Mouse (Mus musculus) bone marrow macrophage, adult 2 months (primary cell): ENCODE results near the gene Gm35315. TPM values are rescaled to one million over a fixed set of nuclear protein-coding genes. Genes with fewer than 3 reads are reported as not detected.
A peak's percentile ranks its signal among the peaks of the same experiment; 100 is the strongest.
"Not testable (repeated sequence)": the region's sequence is repeated elsewhere in the genome, so short reads cannot be mapped to it uniquely, and the experiment has no call there.

Experiments
- H3K27ac ChIP-seq: 2 replicates; pipeline ENCODE4 v1.5.1; 2012; ENCODE audit warnings: low read depth, low read length; ENCODE audit not compliant: insufficient read depth
- H3K4me1 ChIP-seq: 2 replicates; pipeline ENCODE4 v1.6.1; 2012; ENCODE audit warnings: low read length; ENCODE audit not compliant: control insufficient read depth, insufficient read depth
- H3K4me3 ChIP-seq: 2 replicates; pipeline ENCODE4 v1.5.1; 2012; ENCODE audit warnings: mild to moderate bottlenecking, low read length, moderate library complexity; ENCODE audit not compliant: insufficient read depth
- CTCF ChIP-seq: IDR thresholded peaks from 2 replicates; pipeline ENCODE4 v1.5.1; 2012; ENCODE audit warnings: low read depth, mild to moderate bottlenecking, low read length, moderate library complexity
- POLR2A ChIP-seq: IDR thresholded peaks from 2 replicates; pipeline ENCODE4 v1.6.1; 2012; ENCODE audit warnings: mild to moderate bottlenecking, low read depth, low read length, borderline replicate concordance
- polyA plus RNA-seq: library from polyadenylated mRNA; stranded (reverse); fragments of >200 nt; gene quantifications from 2 replicates; pipeline ENCODE4 v1.2.4, GENCODE M21; 2012; ENCODE audit not compliant: missing spikeins, insufficient read depth, insufficient read length

The Gm35315 gene
- polyA plus RNA-seq = 0.61 and 0.79 TPM in 2 replicates

GRCm38 (mm10) chr5:110094030-110094846, at the start of gene Gm35315:
TSS of gene Gm35315 (minus strand) at chr5:110094420.
- Histone ChIP-seq H3K4me3 (peak within 1 kb of the TSS; percentile 62), H3K27ac (peak within 1 kb of the TSS; percentile 59), H3K4me1 (peaks cover 3% of the 10 kb centered on the region)
- TF ChIP-seq POLR2A (no peak), CTCF (no peak)

DNA sequence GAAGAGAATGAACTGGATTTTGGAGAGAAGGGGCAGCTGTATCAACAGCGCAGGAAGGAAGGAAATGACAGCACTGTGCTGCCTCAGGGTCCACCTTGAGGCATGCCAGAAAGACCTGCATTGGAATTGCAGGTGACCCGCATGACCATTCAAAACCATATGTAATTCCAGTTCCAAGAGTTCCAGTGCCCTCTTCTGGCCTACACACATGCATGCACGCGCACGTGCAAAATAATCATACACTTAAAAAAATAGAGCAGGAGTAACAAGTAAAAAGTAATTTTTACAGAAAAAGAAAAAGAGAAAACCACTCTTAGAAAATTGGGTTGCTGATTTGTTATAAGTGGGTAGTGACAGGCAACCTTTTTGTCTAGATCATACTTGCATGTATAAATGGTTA, 48.8 kb upstream of the Gm35315 start:
- no peak overlapping the region for H3K4me3 ChIP-seq
- H3K4me1 ChIP-seq = no peaks in the 10 kb centered on the region
- no peak overlapping the region for H3K27ac ChIP-seq
- no peak for TF ChIP-seq POLR2A
- TF ChIP-seq CTCF = peak; percentile 27; the same call in 1 of the 2 replicates

- TF ChIP-seq CTCF = no peak
- TF ChIP-seq POLR2A = no peak
- Histone ChIP-seq H3K4me1 (no peaks in the 10 kb centered on the region), H3K4me3 (no peak overlapping the region), H3K27ac (no peak overlapping the region)
Measured at GRCm38 (mm10) chr5:110142309-110142708, 48.1 kb upstream of the Gm35315 start.

DNA sequence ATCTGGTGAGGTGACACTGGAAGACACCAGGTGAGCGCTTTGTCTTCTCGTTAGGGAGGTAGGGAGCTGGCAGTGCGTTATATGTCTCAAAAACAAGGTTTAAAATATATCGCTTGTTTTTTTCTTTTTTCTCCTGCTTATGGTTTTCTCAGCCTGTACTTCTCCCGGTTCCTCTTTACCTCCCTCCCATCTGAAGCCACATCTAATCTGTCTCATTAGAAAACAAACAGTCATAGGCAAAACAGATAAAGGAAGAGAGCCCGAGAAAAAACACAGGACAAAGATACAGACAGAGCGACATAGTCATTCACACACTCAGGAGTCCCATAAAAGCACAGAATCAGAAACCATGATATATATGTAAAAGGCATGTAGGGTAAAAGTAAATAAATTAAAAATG, 46.2 kb upstream of the Gm35315 start:
- Histone ChIP-seq H3K27ac (no peak overlapping the region), H3K4me1 (no peaks in the 10 kb centered on the region), H3K4me3 (no peak overlapping the region)
- no peak for TF ChIP-seq CTCF
- no peak for TF ChIP-seq POLR2A

DNA sequence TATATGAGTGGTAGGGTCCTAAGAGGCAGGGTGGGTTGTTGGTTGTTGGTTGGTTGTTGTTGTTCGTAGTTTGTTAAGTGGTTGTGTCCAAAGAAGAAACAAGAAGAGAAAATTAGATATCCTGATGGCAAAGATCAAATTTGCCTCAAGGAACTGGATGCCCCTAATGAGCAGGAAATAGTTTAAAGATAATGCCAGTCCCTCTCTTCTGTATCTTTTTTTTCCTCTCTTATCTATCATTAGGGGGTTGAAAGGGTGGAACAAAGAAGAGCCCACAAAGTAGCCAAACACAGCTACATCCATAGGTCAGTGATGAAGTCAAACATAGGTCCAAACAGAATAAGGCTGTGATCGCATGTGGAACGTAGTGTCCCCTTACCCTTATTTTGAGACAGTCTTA, 45.1 kb upstream of the Gm35315 start:
- peaks cover 3% of the 10 kb centered on the region; the same call in 1 of the 2 replicates for H3K4me1 ChIP-seq
- TF ChIP-seq CTCF (no peak), POLR2A (no peak)
- H3K27ac ChIP-seq = no peak overlapping the region
- H3K4me3 ChIP-seq = no peak overlapping the region

DNA sequence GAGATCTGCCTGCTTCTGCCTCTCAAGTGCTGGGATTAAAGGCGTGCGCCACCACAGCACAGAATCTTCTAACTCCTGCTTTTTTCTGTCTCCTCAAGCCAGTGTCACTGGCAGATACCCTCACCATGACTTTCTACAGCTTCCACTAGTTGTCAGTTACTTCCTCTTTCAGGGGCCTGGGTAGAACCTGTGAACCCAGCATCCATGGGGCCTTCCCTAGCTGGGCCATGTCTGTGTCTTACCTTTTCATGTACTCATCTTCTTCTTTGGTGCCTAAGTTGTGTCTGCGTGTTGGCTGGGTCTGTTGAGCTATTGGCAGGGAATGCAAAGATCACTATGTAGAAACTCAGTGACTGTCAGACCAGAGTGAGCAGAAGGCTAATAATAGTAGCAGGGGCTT, 43.6 kb upstream of the Gm35315 start:
- Histone ChIP-seq H3K27ac (no peak overlapping the region), H3K4me3 (no peak overlapping the region), H3K4me1 (peaks cover 3% of the 10 kb centered on the region; the same call in 1 of the 2 replicates)
- TF ChIP-seq CTCF (no peak), POLR2A (no peak)

DNA sequence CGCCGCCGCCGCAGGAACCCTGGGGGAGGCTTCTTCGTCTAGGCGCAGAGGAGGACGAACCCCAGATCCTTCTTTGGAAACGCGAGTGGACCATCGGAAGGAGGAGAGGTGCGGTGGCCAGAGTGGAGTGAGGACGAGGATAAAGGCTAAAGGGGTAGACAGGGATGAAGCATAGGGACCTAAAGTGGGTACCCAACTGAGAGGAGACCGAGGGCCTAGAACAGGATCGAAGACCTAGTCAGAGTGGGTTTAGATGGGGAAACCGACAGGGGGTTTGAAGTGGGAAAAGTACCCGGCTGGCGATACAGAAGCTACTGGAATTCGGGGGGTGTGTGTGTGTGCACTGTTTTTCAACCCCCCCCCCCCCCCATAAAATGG, 41.9 kb upstream of the Gm35315 start:
- H3K27ac ChIP-seq = peak overlapping the region; percentile 28; the same call in 1 of the 2 replicates
- H3K4me3 ChIP-seq = peak overlapping the region; percentile 99
- no peak for TF ChIP-seq POLR2A
- TF ChIP-seq CTCF = no peak
- H3K4me1 ChIP-seq = peaks cover 3% of the 10 kb centered on the region; the same call in 1 of the 2 replicates

- TF ChIP-seq CTCF = no peak
- 0 out of 2 replicates have a peak, but pooled peaks have one; percentile 63 for TF ChIP-seq POLR2A
- Histone ChIP-seq H3K4me1 (peaks cover 3% of the 10 kb centered on the region; the same call in 1 of the 2 replicates), H3K27ac (peak within 1 kb of the TSS; percentile 33; the same call in 1 of the 2 replicates), H3K4me3 (peak within 1 kb of the TSS; percentile 99)
Measured at GRCm38 (mm10) chr5:110135293-110136086, 41.3 kb upstream of the Gm35315 start, which contains the start of gene Chfr. TSS of gene Chfr (plus strand) at chr5:110135842.

DNA sequence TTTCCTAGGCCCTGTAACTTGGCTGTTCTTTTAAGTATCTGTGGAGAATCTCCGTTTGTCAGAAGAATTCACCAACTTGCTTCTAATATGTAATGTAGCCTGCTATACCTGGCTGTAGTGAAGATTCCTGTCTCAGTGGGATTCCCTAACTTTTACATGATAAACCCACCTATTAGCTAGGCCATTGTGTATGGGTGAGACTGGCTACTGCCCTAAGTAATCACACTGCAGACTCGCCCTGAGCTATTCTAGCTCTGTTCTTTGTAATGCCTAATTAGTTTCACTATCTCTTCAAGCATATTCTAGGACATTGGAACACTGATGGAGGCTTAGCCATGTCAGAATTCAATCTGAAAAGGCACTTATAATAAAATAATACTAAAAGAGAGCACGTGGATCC, 28.2 kb upstream of the Gm35315 start:
- not testable (repeated sequence) for H3K4me3 ChIP-seq, H3K27ac ChIP-seq, H3K4me1 ChIP-seq

GRCm38 (mm10) chr5:110109991-110110441, 15.8 kb upstream of the Gm35315 start, which contains the start of gene Zfp605:
TSS of gene Zfp605 (plus strand) at chr5:110110092.
- peak within 1 kb of the TSS; percentile 87 for H3K4me3 ChIP-seq
- no peak for TF ChIP-seq CTCF
- TF ChIP-seq POLR2A = no peak
- 0 out of 2 replicates have a peak, but pooled peaks cover 2% of the 10 kb centered on the region for H3K4me1 ChIP-seq
- peak within 1 kb of the TSS; percentile 76 for H3K27ac ChIP-seq
